Mouse (Mus musculus): ENCODE data around the gene Cgas.

Gene Cgas

DNA sequence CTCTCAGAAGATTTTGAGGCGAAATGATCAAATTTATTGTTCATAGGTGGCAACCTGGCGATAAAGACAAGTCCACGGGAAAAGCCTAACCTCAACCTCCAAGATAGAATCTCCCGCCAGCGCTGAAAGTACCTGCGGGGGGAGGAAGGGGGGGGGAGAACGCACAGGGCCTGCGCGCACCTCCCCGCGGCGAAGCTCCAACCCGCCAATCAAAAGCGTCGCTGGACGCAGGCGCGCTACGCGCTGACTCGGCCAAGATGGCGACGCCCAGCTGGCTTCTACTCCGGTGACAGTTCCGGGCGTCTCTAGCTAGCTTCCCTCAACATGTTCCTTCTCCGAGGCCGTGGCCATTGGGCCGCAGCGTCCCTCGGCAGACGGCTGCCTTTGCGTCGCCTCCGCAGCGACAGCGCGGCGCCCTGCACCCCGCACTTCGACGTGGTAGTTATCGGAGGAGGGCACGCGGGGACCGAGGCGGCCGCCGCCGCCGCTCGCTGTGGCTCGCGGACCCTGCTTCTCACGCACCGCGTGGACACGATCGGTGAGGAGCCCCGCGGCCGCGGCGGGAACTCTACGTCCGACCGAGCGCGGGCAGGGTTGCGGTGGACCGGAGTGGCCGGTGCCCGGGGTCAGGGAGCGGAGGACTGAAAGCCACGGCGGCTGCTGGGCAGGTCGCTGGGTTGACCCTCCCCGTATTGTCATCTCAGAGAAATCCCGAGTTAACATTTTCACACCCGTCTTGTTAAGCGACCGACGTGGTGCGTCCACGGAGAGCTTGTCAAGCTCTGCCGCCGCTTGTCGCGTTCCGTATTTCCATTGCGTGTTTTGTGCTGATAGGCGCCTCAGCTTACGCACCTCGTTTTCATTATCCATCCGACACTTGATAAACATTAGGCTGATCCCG lies 5.2 kb upstream of the Cgas start, which contains the start of the genes Mto1 and Gm17324:
TSS of gene Mto1 (plus strand) at position 236 of the 901 bp plus-strand sequence.
TSS of gene Gm17324 (minus strand) at position 814 of the 901 bp plus-strand sequence.
- Histone ChIP-seq H3K4me1 (replicated peaks; ENCODE audit: low read depth, low read length) (peaks cover 29% of the 10 kb centered on the region), H3K9me3 (ENCODE audit: low read length) (no peaks in the 10 kb centered on the region), H3K27me3 (ENCODE audit: insufficient read depth, low read length) (peaks cover 30% of the 10 kb centered on the region), H3K36me3 (ENCODE audit: insufficient read depth, low read length) (peaks cover 39% of the 10 kb centered on the region), H3K4me3 (replicated peaks; ENCODE audit: low read length) (peak within 1 kb of the TSS; percentile 99)
- TF ChIP-seq POU5F1 (IDR thresholded peaks at IDR 0.05; ENCODE audit: borderline replicate concordance, low read length): no peak
- no peak for TF ChIP-seq NANOG (IDR thresholded peaks at IDR 0.05; ENCODE audit: borderline replicate concordance, low read length)
- TF ChIP-seq CTCF (conservative IDR thresholded peaks at IDR 0.05; ENCODE audit: low read length): no peak

GRCm38 (mm10) chr9:78447606-78447972 lies 4.6 kb upstream of the Cgas start:
- peak overlapping the region; percentile 99 for H3K4me3 ChIP-seq (replicated peaks; ENCODE audit: low read length)
- peaks cover 33% of the 10 kb centered on the region for H3K36me3 ChIP-seq (ENCODE audit: insufficient read depth, low read length)
- H3K27me3 ChIP-seq (ENCODE audit: insufficient read depth, low read length): peaks cover 36% of the 10 kb centered on the region
- peaks cover 29% of the 10 kb centered on the region for H3K4me1 ChIP-seq (replicated peaks; ENCODE audit: low read depth, low read length)
- H3K9me3 ChIP-seq (ENCODE audit: low read length): no peaks in the 10 kb centered on the region
- TF ChIP-seq CTCF (conservative IDR thresholded peaks at IDR 0.05; ENCODE audit: low read length) (no peak), NANOG (IDR thresholded peaks at IDR 0.05; ENCODE audit: borderline replicate concordance, low read length) (no peak), POU5F1 (IDR thresholded peaks at IDR 0.05; ENCODE audit: borderline replicate concordance, low read length) (no peak)

DNA sequence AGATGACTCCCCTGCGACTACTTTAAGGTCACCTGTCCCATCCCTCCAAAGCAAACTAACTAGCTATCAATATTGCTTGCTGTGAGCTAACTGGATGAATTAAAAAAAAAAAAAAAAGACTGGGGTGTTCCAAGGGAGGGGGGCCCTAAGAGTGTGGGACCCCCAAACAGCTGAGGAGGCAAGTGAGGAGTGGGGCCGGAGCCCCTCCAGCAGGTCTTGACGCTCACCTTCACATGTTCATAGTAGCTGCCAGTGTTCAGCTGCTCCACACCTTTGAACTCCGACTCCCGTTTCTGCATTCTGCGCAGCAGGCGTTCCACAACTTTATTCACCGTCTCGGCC lies 829 bp downstream of the Cgas start:
- no peaks in the 10 kb centered on the region for H3K9me3 ChIP-seq (ENCODE audit: low read length)
- no peaks in the 10 kb centered on the region for H3K36me3 ChIP-seq (ENCODE audit: insufficient read depth, low read length)
- peaks cover 28% of the 10 kb centered on the region for H3K4me1 ChIP-seq (replicated peaks; ENCODE audit: low read depth, low read length)
- peak overlapping the region; percentile 78 for H3K4me3 ChIP-seq (replicated peaks; ENCODE audit: low read length)
- TF ChIP-seq CTCF (conservative IDR thresholded peaks at IDR 0.05; ENCODE audit: low read length) (no peak), NANOG (IDR thresholded peaks at IDR 0.05; ENCODE audit: borderline replicate concordance, low read length) (no peak), POU5F1 (IDR thresholded peaks at IDR 0.05; ENCODE audit: borderline replicate concordance, low read length) (no peak)
- H3K27me3 ChIP-seq (ENCODE audit: insufficient read depth, low read length): peaks cover 63% of the 10 kb centered on the region

DNA sequence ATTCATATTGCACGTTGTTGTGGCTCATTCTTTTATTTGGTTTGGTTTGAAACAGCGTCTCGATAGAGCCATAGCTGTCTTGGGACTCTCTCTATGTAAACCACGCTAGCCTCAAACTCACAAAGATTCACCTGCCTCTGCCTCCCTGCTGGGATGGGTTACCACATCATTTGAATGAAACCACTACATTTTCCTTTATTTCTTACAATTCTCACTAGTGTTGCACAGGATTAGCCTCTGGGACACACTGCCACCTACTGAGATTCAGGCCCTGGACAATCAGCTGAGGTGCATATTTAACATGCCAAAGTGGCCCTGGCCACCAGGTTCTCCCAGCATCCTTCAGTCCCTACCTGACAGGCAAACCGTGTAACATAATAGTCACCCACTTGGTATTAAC lies 3.6 kb downstream of the Cgas start:
- no peak overlapping the region for H3K4me3 ChIP-seq (replicated peaks; ENCODE audit: low read length)
- no peaks in the 10 kb centered on the region for H3K9me3 ChIP-seq (ENCODE audit: low read length)
- no peaks in the 10 kb centered on the region for H3K36me3 ChIP-seq (ENCODE audit: insufficient read depth, low read length)
- H3K4me1 ChIP-seq (replicated peaks; ENCODE audit: low read depth, low read length): peaks cover 39% of the 10 kb centered on the region
- TF ChIP-seq POU5F1 (IDR thresholded peaks at IDR 0.05; ENCODE audit: borderline replicate concordance, low read length) (no peak), CTCF (conservative IDR thresholded peaks at IDR 0.05; ENCODE audit: low read length) (no peak), NANOG (IDR thresholded peaks at IDR 0.05; ENCODE audit: borderline replicate concordance, low read length) (no peak)
- peaks cover 45% of the 10 kb centered on the region for H3K27me3 ChIP-seq (ENCODE audit: insufficient read depth, low read length)

DNA sequence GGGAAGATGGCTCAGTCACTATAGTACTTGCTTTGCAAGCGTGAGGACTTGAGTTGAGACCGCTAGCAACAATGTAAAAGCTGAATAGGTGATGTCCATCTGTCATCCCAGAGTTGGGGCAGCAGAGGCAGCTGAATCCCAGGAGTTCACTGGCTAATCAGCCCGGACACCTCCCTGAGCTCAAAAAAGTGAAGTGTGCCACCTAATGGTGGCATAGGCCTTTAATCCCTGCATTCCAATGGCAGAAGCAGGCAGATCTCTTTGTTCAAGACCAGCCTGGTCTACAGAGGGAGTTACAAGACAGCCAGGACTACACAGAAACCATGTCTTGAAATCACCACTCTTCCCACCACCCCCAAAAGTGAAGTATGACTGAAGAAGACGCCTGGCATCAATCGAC lies 10.6 kb downstream of the Cgas start:
- Histone ChIP-seq H3K27me3 (ENCODE audit: insufficient read depth, low read length) (peaks cover 12% of the 10 kb centered on the region), H3K4me3 (replicated peaks; ENCODE audit: low read length) (no peak overlapping the region), H3K9me3 (ENCODE audit: low read length) (no peaks in the 10 kb centered on the region), H3K36me3 (ENCODE audit: insufficient read depth, low read length) (no peaks in the 10 kb centered on the region), H3K4me1 (replicated peaks; ENCODE audit: low read depth, low read length) (peaks cover 36% of the 10 kb centered on the region)
- TF ChIP-seq NANOG (IDR thresholded peaks at IDR 0.05; ENCODE audit: borderline replicate concordance, low read length): no peak
- TF ChIP-seq POU5F1 (IDR thresholded peaks at IDR 0.05; ENCODE audit: borderline replicate concordance, low read length): no peak
- no peak for TF ChIP-seq CTCF (conservative IDR thresholded peaks at IDR 0.05; ENCODE audit: low read length)

- no peak overlapping the region for H3K4me3 ChIP-seq (replicated peaks; ENCODE audit: low read length)
- no peaks in the 10 kb centered on the region for H3K36me3 ChIP-seq (ENCODE audit: insufficient read depth, low read length)
- H3K9me3 ChIP-seq (ENCODE audit: low read length): no peaks in the 10 kb centered on the region
- peaks cover 21% of the 10 kb centered on the region for H3K4me1 ChIP-seq (replicated peaks; ENCODE audit: low read depth, low read length)
- H3K27me3 ChIP-seq (ENCODE audit: insufficient read depth, low read length): peaks cover 12% of the 10 kb centered on the region
- TF ChIP-seq NANOG (IDR thresholded peaks at IDR 0.05; ENCODE audit: borderline replicate concordance, low read length) (no peak), CTCF (conservative IDR thresholded peaks at IDR 0.05; ENCODE audit: low read length) (no peak), POU5F1 (IDR thresholded peaks at IDR 0.05; ENCODE audit: borderline replicate concordance, low read length) (no peak)
These were observed 12.6 kb downstream of the Cgas start for GRCm38 (mm10) chr9:78430486-78430885.

DNA sequence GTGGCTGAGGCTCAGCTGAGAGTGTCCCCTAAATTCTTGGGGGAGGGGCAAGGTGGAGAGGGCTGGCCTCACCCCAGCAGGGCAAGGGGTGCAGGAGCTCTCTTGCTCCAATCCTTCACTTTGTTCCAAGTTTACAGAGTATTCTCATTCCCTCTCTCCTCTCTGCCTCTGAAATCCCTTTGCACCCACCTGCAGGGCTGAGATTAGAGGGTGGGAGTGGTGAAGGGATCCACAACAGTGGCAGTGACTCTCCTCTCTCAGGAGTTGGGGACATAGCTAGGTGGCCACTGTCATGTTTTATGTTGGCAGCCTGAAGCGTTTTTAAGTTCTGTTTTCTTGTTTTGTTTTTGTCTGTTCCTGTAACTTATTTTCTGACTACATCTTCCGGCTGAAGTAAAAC lies 13.5 kb downstream of the Cgas start:
- no peak for TF ChIP-seq POU5F1 (IDR thresholded peaks at IDR 0.05; ENCODE audit: borderline replicate concordance, low read length)
- no peak for TF ChIP-seq NANOG (IDR thresholded peaks at IDR 0.05; ENCODE audit: borderline replicate concordance, low read length)
- TF ChIP-seq CTCF (conservative IDR thresholded peaks at IDR 0.05; ENCODE audit: low read length): no peak
- Histone ChIP-seq H3K4me3 (replicated peaks; ENCODE audit: low read length) (no peak overlapping the region), H3K36me3 (ENCODE audit: insufficient read depth, low read length) (0 out of 2 replicates have a peak, but pooled peaks cover 3% of the 10 kb centered on the region), H3K27me3 (ENCODE audit: insufficient read depth, low read length) (peaks cover 12% of the 10 kb centered on the region), H3K9me3 (ENCODE audit: low read length) (no peaks in the 10 kb centered on the region), H3K4me1 (replicated peaks; ENCODE audit: low read depth, low read length) (peaks cover 21% of the 10 kb centered on the region)

GRCm38 (mm10) chr9:78428870-78429432 lies 14.1 kb downstream of the Cgas start:
- H3K4me3 ChIP-seq (replicated peaks; ENCODE audit: low read length): no peak overlapping the region
- peaks cover 21% of the 10 kb centered on the region for H3K4me1 ChIP-seq (replicated peaks; ENCODE audit: low read depth, low read length)
- H3K27me3 ChIP-seq (ENCODE audit: insufficient read depth, low read length): peaks cover 12% of the 10 kb centered on the region
- peaks cover 9% of the 10 kb centered on the region for H3K36me3 ChIP-seq (ENCODE audit: insufficient read depth, low read length)
- no peak for TF ChIP-seq NANOG (IDR thresholded peaks at IDR 0.05; ENCODE audit: borderline replicate concordance, low read length)
- no peak for TF ChIP-seq POU5F1 (IDR thresholded peaks at IDR 0.05; ENCODE audit: borderline replicate concordance, low read length)
- TF ChIP-seq CTCF (conservative IDR thresholded peaks at IDR 0.05; ENCODE audit: low read length): no peak
- no peaks in the 10 kb centered on the region for H3K9me3 ChIP-seq (ENCODE audit: low read length)

Data from E14TG2a.4 (cell line).